Mouse (Mus musculus) myocyte (in vitro differentiated cells): ENCODE data around the gene Ppp2r2d. TPM values are rescaled to one million over a fixed set of nuclear protein-coding genes. Genes with fewer than 3 reads are reported as not detected.
A peak's percentile ranks its signal among the peaks of the same experiment; 100 is the strongest.

Experiments
- H3K27me3 ChIP-seq: one replicate; pipeline ENCODE4 v1.6.1; 2011; ENCODE audit not compliant: control insufficient read depth, insufficient read depth, insufficient read length
- H3K36me3 ChIP-seq: one replicate; pipeline ENCODE4 v1.6.1; 2011; ENCODE audit not compliant: control insufficient read depth, insufficient read depth
- H3K4me2 ChIP-seq: one replicate; pipeline ENCODE4 v1.6.1; 2011; ENCODE audit warnings: low read depth, control low read depth
- H3K4me3 ChIP-seq: one replicate; pipeline ENCODE4 v1.5.1; 2011; ENCODE audit warnings: mild to moderate bottlenecking, control low read depth, moderate library complexity
- H3K79me2 ChIP-seq: one replicate; pipeline ENCODE4 v1.6.1; 2011; ENCODE audit not compliant: control insufficient read depth, insufficient read depth
- H3ac ChIP-seq: one replicate; pipeline ENCODE4 v1.6.1; 2011; ENCODE audit not compliant: control insufficient read depth, insufficient read length
- CEBPB ChIP-seq: IDR thresholded peaks from 2 replicates; pipeline ENCODE4 v1.6.1; 2011; ENCODE audit warnings: mild to moderate bottlenecking, moderate library complexity; ENCODE audit not compliant: poor library complexity, insufficient read depth, severe bottlenecking
- E2F4 ChIP-seq: IDR thresholded peaks from one replicate; pipeline ENCODE4 v1.6.1; 2011; ENCODE audit warnings: mild to moderate bottlenecking, control low read depth, moderate library complexity; ENCODE audit not compliant: insufficient read depth
- MAX ChIP-seq: IDR thresholded peaks from one replicate; pipeline ENCODE4 v1.6.1; 2011; ENCODE audit warnings: low read depth, mild to moderate bottlenecking, control low read depth
- MYOD1 ChIP-seq, 3 experiments: IDR thresholded peaks; one replicate each; pipeline ENCODE4 v1.6.1; 2011; ENCODE audit warnings: control low read depth in 2 of 3, low read depth in 2 of 3, mild to moderate bottlenecking in 2 of 3, moderate library complexity in 1 of 3; ENCODE audit not compliant: insufficient read length in 2 of 3, control insufficient read depth in 1 of 3
- MYOG ChIP-seq, 3 experiments: IDR thresholded peaks; one replicate each; pipeline ENCODE4 v1.6.1; 2011; ENCODE audit warnings: control low read depth in 2 of 3, low read depth in 2 of 3, mild to moderate bottlenecking in 2 of 3; ENCODE audit not compliant: insufficient read length in 2 of 3, control insufficient read depth in 1 of 3, insufficient read depth in 1 of 3
- POLR2A ChIP-seq: IDR thresholded peaks from one replicate; pipeline ENCODE4 v1.6.1; 2011; ENCODE audit warnings: low read depth, mild to moderate bottlenecking, control low read depth, moderate library complexity; ENCODE audit not compliant: insufficient read length
- POLR2AphosphoS2 ChIP-seq: IDR thresholded peaks from one replicate; pipeline ENCODE4 v1.6.1; 2011; ENCODE audit warnings: low read depth, control low read depth; ENCODE audit not compliant: insufficient read length
- REST ChIP-seq: IDR thresholded peaks from one replicate; pipeline ENCODE4 v1.6.1; 2011; ENCODE audit warnings: mild to moderate bottlenecking, control low read depth, moderate library complexity; ENCODE audit not compliant: insufficient read depth, insufficient read length
- SRF ChIP-seq: IDR thresholded peaks from one replicate; pipeline ENCODE4 v1.6.1; 2011; ENCODE audit warnings: low read depth; ENCODE audit not compliant: control insufficient read depth, insufficient read length
- TCF12 ChIP-seq: IDR thresholded peaks from one replicate; pipeline ENCODE4 v1.6.1; 2011; ENCODE audit warnings: mild to moderate bottlenecking, control low read depth; ENCODE audit not compliant: poor library complexity, insufficient read depth, severe bottlenecking
- TCF3 ChIP-seq: IDR thresholded peaks from one replicate; pipeline ENCODE4 v1.6.1; 2011; ENCODE audit warnings: low read depth, control low read depth; ENCODE audit not compliant: insufficient read length
- USF1 ChIP-seq: IDR thresholded peaks from one replicate; pipeline ENCODE4 v1.6.1; 2011; ENCODE audit warnings: low read depth, mild to moderate bottlenecking, control low read depth, moderate library complexity
- polyA plus RNA-seq: library from polyadenylated mRNA; unstranded; fragments of >200 nt; fragmentation: generic; extraction: Trizol; gene quantifications from one replicate; pipeline ENCODE4 v1.2.1, GENCODE M21; 2012; ENCODE audit warnings: missing spikeins

The Ppp2r2d gene
- polyA plus RNA-seq, 1 experiment: 23.0 TPM

DNA sequence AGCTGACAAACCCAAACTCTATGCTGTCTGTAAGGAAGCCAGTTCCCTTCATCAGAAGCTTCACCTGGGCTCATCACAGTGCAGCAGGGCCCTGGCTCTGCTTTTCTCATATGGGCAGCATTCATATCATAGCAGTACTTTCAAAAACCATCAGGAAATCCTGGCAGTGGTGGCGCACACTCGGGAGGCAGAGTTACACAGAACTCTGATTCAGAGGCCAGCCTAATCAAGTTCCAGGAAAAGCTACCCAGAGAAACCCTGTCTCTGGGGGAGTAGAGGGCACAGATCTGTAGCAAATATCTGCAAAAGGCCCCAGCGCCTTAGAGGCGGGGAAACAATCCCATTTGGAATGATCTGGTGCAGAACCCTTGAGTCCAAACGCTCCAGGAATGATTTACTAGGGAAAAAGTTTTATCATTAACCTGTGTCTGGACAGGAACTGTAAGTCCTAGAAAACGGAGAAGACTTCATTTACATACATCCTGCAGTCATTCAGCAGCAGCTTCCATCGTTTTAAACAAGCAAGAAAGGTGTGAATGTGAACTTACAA, 58.1 kb downstream of the Ppp2r2d start:
- Histone ChIP-seq H3K27me3 (no peaks in the 10 kb centered on the region), H3K4me3 (no peak overlapping the region), H3K36me3 (no peaks in the 10 kb centered on the region), H3ac (no peak overlapping the region), H3K79me2 (peaks cover 68% of the 10 kb centered on the region), H3K4me2 (peak overlapping the region; percentile 50)
- TF ChIP-seq E2F4 (no peak), MAX (no peak), CEBPB (no peak), POLR2A (no peak), TCF12 (no peak), POLR2AphosphoS2 (no peak), REST (no peak), TCF3 (no peak), MYOG (IDR thresholded peaks at IDR 0.05; ENCODE audit: control insufficient read depth in 1 of 3, insufficient read depth in 1 of 3, insufficient read length in 2 of 3, low read depth in 2 of 3) (no peak), MYOD1 (IDR thresholded peaks at IDR 0.05; ENCODE audit: control insufficient read depth in 1 of 3, insufficient read length in 2 of 3, low read depth in 2 of 3) (no peak), USF1 (no peak), SRF (no peak)

DNA sequence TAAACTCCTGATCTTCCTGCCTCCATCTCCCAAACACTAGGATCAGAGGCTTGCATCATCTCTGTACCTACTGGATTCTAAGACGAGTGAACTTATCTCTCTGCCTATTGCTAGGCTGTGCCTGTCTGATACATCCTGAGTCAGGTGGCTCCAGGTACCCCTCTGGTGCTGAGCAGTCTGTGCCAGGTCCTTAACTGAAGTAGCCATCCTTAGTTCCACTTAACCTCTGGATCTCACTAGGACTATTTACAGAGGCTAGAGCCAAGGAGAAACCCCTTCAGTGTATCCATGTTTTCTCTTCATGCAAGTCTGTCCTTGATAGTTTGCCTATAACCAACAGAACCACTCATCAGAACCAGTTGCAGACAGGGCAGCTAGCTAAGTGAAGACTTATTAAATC, 60.6 kb downstream of the Ppp2r2d start:
- TF ChIP-seq MYOG (IDR thresholded peaks at IDR 0.05; ENCODE audit: control insufficient read depth in 1 of 3, insufficient read depth in 1 of 3, insufficient read length in 2 of 3, low read depth in 2 of 3) (no peak), SRF (no peak), USF1 (no peak), POLR2A (no peak), E2F4 (no peak), REST (no peak), MYOD1 (IDR thresholded peaks at IDR 0.05; ENCODE audit: control insufficient read depth in 1 of 3, insufficient read length in 2 of 3, low read depth in 2 of 3) (no peak), CEBPB (no peak), POLR2AphosphoS2 (no peak), TCF12 (no peak), MAX (no peak), TCF3 (no peak)
- peak overlapping the region; percentile 49 for H3K4me3 ChIP-seq
- H3K36me3 ChIP-seq: no peaks in the 10 kb centered on the region
- H3K27me3 ChIP-seq: no peaks in the 10 kb centered on the region
- H3K4me2 ChIP-seq: peak overlapping the region; percentile 98
- no peak overlapping the region for H3ac ChIP-seq
- peaks cover 68% of the 10 kb centered on the region for H3K79me2 ChIP-seq

DNA sequence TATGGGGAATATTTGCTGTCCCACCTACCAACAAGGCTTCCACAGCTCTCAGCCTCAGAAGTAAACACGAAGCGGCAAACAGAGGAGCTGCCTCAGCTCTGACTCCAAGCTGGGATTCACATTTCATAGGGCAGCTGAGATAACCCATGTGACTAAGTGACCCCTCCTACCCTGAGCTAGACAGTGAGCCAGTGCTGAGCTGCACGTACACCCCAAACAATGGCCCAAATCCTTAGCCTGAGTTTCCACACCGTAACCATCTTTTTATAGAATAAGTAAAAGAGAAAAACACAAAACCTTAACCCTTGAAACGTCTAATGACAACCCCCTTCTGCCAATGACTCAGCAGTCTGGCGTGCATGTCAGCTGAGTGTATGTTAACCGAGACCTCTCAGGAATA, 61.2 kb downstream of the Ppp2r2d start:
- TF ChIP-seq USF1 (peak; percentile 79), MYOD1 (IDR thresholded peaks at IDR 0.05; ENCODE audit: control insufficient read depth in 1 of 3, insufficient read length in 2 of 3, low read depth in 2 of 3) (no peak), POLR2AphosphoS2 (peak; percentile 70), E2F4 (no peak), MYOG (IDR thresholded peaks at IDR 0.05; ENCODE audit: control insufficient read depth in 1 of 3, insufficient read depth in 1 of 3, insufficient read length in 2 of 3, low read depth in 2 of 3) (peak in 1 of 3 experiments; percentile 5), TCF12 (no peak), TCF3 (no peak), MAX (no peak), REST (no peak), POLR2A (peak; percentile 69), SRF (no peak), CEBPB (no peak)
- Histone ChIP-seq H3K36me3 (no peaks in the 10 kb centered on the region), H3K79me2 (peaks cover 64% of the 10 kb centered on the region), H3ac (no peak overlapping the region), H3K4me3 (peak overlapping the region; percentile 49), H3K27me3 (no peaks in the 10 kb centered on the region), H3K4me2 (peak overlapping the region; percentile 98)

DNA sequence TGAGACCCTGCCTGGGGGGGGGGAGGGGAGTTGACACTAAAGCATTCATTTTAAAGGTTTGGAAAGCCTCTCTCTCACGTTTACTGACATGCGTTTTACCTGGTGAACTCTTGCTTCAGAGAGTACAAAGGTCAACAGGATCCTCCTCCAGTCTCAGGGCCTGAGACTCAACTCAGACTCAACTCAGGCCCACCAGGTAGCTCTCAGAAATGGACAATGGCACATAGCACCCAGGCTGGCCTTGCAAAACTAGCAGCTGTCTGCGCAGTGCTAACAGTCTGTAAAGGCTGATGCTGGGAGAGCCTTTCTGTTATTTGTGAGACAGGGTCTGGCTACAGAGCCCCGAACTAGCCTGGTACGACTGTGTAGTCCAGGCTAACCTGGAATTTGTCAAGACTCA, 62.1 kb downstream of the Ppp2r2d start:
- H3K4me3 ChIP-seq: peak overlapping the region; percentile 49
- H3K27me3 ChIP-seq: no peaks in the 10 kb centered on the region
- no peaks in the 10 kb centered on the region for H3K36me3 ChIP-seq
- H3K4me2 ChIP-seq: peak overlapping the region; percentile 98
- TF ChIP-seq MYOD1 (IDR thresholded peaks at IDR 0.05; ENCODE audit: control insufficient read depth in 1 of 3, insufficient read length in 2 of 3, low read depth in 2 of 3) (no peak), POLR2A (no peak), TCF3 (no peak), MAX (no peak), POLR2AphosphoS2 (no peak), SRF (no peak), TCF12 (no peak), REST (no peak), USF1 (no peak), CEBPB (no peak), MYOG (IDR thresholded peaks at IDR 0.05; ENCODE audit: control insufficient read depth in 1 of 3, insufficient read depth in 1 of 3, insufficient read length in 2 of 3, low read depth in 2 of 3) (no peak), E2F4 (no peak)
- peaks cover 55% of the 10 kb centered on the region for H3K79me2 ChIP-seq
- no peak overlapping the region for H3ac ChIP-seq
